Mouse (Mus musculus) limb, embryonic 15.5 days (tissue): Measurements from ENCODE around the gene Lcn9. TPM values are rescaled to one million over a fixed set of nuclear protein-coding genes. Genes with fewer than 3 reads are reported as not detected.
A peak's percentile ranks its signal among the peaks of the same experiment; 100 is the strongest.
"Not testable (repeated sequence)": the region's sequence is repeated elsewhere in the genome, so short reads cannot be mapped to it uniquely, and the experiment has no call there.

Source experiments
- ATAC-seq: fragments of 200-750 bp; cut with Nextera tagmentation; 2 replicates; pipeline ENCODE4 v1.8.0; 2017; ENCODE audit warnings: low read depth, moderate TSS enrichment; ENCODE audit not compliant: insufficient number of reproducible peaks, low FRiP score, low TSS enrichment
- H3K27ac ChIP-seq: fragments of 300-500 bp; sonication (generic); 2 replicates; pipeline ENCODE4 v1.5.1; 2015; ENCODE audit warnings: moderate library complexity, mild to moderate bottlenecking, inconsistent platforms
- H3K27me3 ChIP-seq: fragments of 300-500 bp; sonication (generic); 2 replicates; pipeline ENCODE4 v1.6.1; 2015; ENCODE audit warnings: inconsistent platforms
- H3K36me3 ChIP-seq: fragments of 300-500 bp; sonication (generic); 2 replicates; pipeline ENCODE4 v1.6.1; 2015; ENCODE audit warnings: inconsistent platforms
- H3K4me1 ChIP-seq: fragments of 300-500 bp; sonication (generic); 2 replicates; pipeline ENCODE4 v1.6.1; 2015; ENCODE audit warnings: inconsistent platforms
- H3K4me2 ChIP-seq: fragments of 300-500 bp; sonication (generic); 2 replicates; pipeline ENCODE4 v1.6.1; 2015; ENCODE audit warnings: mild to moderate bottlenecking, inconsistent platforms
- H3K4me3 ChIP-seq: fragments of 300-500 bp; sonication (generic); 2 replicates; pipeline ENCODE4 v1.5.1; 2015; ENCODE audit warnings: mild to moderate bottlenecking, inconsistent platforms
- H3K9ac ChIP-seq: fragments of 300-500 bp; sonication (generic); 2 replicates; pipeline ENCODE4 v1.6.1; 2015; ENCODE audit warnings: inconsistent platforms
- H3K9me3 ChIP-seq: fragments of 300-500 bp; sonication (generic); 2 replicates; pipeline ENCODE4 v1.6.1; 2016; ENCODE audit warnings: inconsistent platforms
- WGBS: fragments of 180-500 bp; shearing (Covaris S2); methylation state at CpG from one replicate; pipeline ENCODE4 v1.1.7; 2015; 5-methylcytosine and 5-hydroxymethylcytosine counted together
- polyA plus RNA-seq: library from polyadenylated mRNA; unstranded; fragments of >200 nt; fragmentation: Nextera tagmentation; extraction: Ambion mirVana; gene quantifications from 2 replicates; pipeline ENCODE4 v1.2.1, GENCODE M21; 2015

The Lcn9 gene
- polyA plus RNA-seq, 1 experiment from 2014 or later: not detected

GRCm38 (mm10) chr2:25811711-25812110 lies 11.2 kb upstream of the Lcn9 start:
- no peaks in the 10 kb centered on the region for H3K9me3 ChIP-seq
- ATAC-seq: no peak
- H3K4me2 ChIP-seq: no peak overlapping the region
- no peaks in the 10 kb centered on the region for H3K27me3 ChIP-seq
- no peak overlapping the region for H3K27ac ChIP-seq
- 73% methylated on average over 2 of the region's 2 CpGs for WGBS
- no peak overlapping the region for H3K4me3 ChIP-seq
- H3K4me1 ChIP-seq: no peaks in the 10 kb centered on the region
- H3K9ac ChIP-seq: no peak overlapping the region
- H3K36me3 ChIP-seq: no peaks in the 10 kb centered on the region

- Histone ChIP-seq H3K9me3 (no peaks in the 10 kb centered on the region), H3K4me3 (no peak overlapping the region), H3K27ac (no peak overlapping the region), H3K27me3 (no peaks in the 10 kb centered on the region), H3K9ac (no peak overlapping the region), H3K4me2 (no peak overlapping the region), H3K36me3 (no peaks in the 10 kb centered on the region), H3K4me1 (no peaks in the 10 kb centered on the region)
- WGBS: 74% methylated on average over 5 of the region's 5 CpGs
- no peak for ATAC-seq
Measured at GRCm38 (mm10) chr2:25813364-25813763, 9.6 kb upstream of the Lcn9 start.

- not testable (repeated sequence) for H3K4me1 ChIP-seq, H3K9ac ChIP-seq, H3K36me3 ChIP-seq, H3K4me2 ChIP-seq, H3K27ac ChIP-seq, H3K4me3 ChIP-seq, ATAC-seq, H3K27me3 ChIP-seq, H3K9me3 ChIP-seq
- 71% methylated on average over 1 of the region's 1 CpGs for WGBS
Measured at GRCm38 (mm10) chr2:25815748-25816147, 7.2 kb upstream of the Lcn9 start, which contains the start of gene Glt6d1. Gene Glt6d1 (minus strand): TSS chr2:25815848.

- WGBS: 85% methylated on average over 3 of the region's 3 CpGs
- no peaks in the 10 kb centered on the region for H3K9me3 ChIP-seq
- no peaks in the 10 kb centered on the region for H3K36me3 ChIP-seq
- no peaks in the 10 kb centered on the region for H3K27me3 ChIP-seq
- ATAC-seq: no peak
- H3K4me2 ChIP-seq: no peak overlapping the region
- no peaks in the 10 kb centered on the region for H3K4me1 ChIP-seq
- no peak overlapping the region for H3K9ac ChIP-seq
- no peak overlapping the region for H3K4me3 ChIP-seq
- no peak overlapping the region for H3K27ac ChIP-seq
Measured at GRCm38 (mm10) chr2:25824751-25825150, 1.8 kb downstream of the Lcn9 start.

GRCm38 (mm10) chr2:25828344-25828947 lies 5.5 kb downstream of the Lcn9 start:
- H3K9me3 ChIP-seq: no peaks in the 10 kb centered on the region
- no peaks in the 10 kb centered on the region for H3K27me3 ChIP-seq
- no peaks in the 10 kb centered on the region for H3K36me3 ChIP-seq
- H3K4me1 ChIP-seq: no peaks in the 10 kb centered on the region
- 76% methylated on average over 8 of the region's 8 CpGs for WGBS
- no peak overlapping the region for H3K9ac ChIP-seq
- H3K27ac ChIP-seq: no peak overlapping the region
- no peak overlapping the region for H3K4me3 ChIP-seq
- no peak overlapping the region for H3K4me2 ChIP-seq
- no peak for ATAC-seq

GRCm38 (mm10) chr2:25830786-25831185 lies 7.8 kb downstream of the Lcn9 start:
- WGBS: 68% methylated on average over 3 of the region's 3 CpGs
- Histone ChIP-seq H3K36me3 (no peaks in the 10 kb centered on the region), H3K4me2 (no peak overlapping the region), H3K27me3 (no peaks in the 10 kb centered on the region), H3K4me1 (no peaks in the 10 kb centered on the region), H3K27ac (no peak overlapping the region), H3K9me3 (no peaks in the 10 kb centered on the region), H3K4me3 (no peak overlapping the region), H3K9ac (no peak overlapping the region)
- ATAC-seq: no peak

- Histone ChIP-seq H3K9me3 (no peaks in the 10 kb centered on the region), H3K4me1 (no peaks in the 10 kb centered on the region), H3K27ac (no peak overlapping the region), H3K4me3 (no peak overlapping the region), H3K9ac (no peak overlapping the region), H3K4me2 (no peak overlapping the region), H3K27me3 (0 out of 2 replicates have a peak, but pooled peaks cover 3% of the 10 kb centered on the region), H3K36me3 (no peaks in the 10 kb centered on the region)
- WGBS: 38% methylated on average over 5 of the region's 5 CpGs
- ATAC-seq: no peak
Measured at GRCm38 (mm10) chr2:25836291-25836690, 13.3 kb downstream of the Lcn9 start.

GRCm38 (mm10) chr2:25842161-25842560 lies 19.2 kb downstream of the Lcn9 start:
- Histone ChIP-seq H3K9ac (no peak overlapping the region), H3K36me3 (no peaks in the 10 kb centered on the region), H3K27me3 (0 out of 2 replicates have a peak, but pooled peaks cover under 1% of the 10 kb centered on the region), H3K4me1 (peaks cover 14% of the 10 kb centered on the region), H3K27ac (no peak overlapping the region), H3K4me2 (no peak overlapping the region), H3K9me3 (no peaks in the 10 kb centered on the region), H3K4me3 (no peak overlapping the region)
- WGBS: 48% methylated on average over 4 of the region's 4 CpGs
- no peak for ATAC-seq

GRCm38 (mm10) chr2:25842758-25843157 lies 19.8 kb downstream of the Lcn9 start:
- Histone ChIP-seq H3K4me2 (no peak overlapping the region), H3K4me3 (no peak overlapping the region)
- WGBS: 44% methylated on average over 1 of the region's 1 CpGs

GRCm38 (mm10) chr2:25844097-25844496 lies 21.1 kb downstream of the Lcn9 start:
- Histone ChIP-seq H3K27ac (no peak overlapping the region), H3K36me3 (no peaks in the 10 kb centered on the region), H3K9me3 (no peaks in the 10 kb centered on the region), H3K4me2 (no peak overlapping the region), H3K27me3 (no peaks in the 10 kb centered on the region), H3K9ac (no peak overlapping the region), H3K4me1 (peaks cover 14% of the 10 kb centered on the region), H3K4me3 (no peak overlapping the region)
- WGBS: 89% methylated on average over 3 of the region's 3 CpGs
- no peak for ATAC-seq

More at GRCm38 (mm10) chr2:25842758-25843157, 19.8 kb downstream of the Lcn9 start:
- ATAC-seq: no peak
- Histone ChIP-seq H3K36me3 (no peaks in the 10 kb centered on the region), H3K27ac (no peak overlapping the region), H3K27me3 (no peaks in the 10 kb centered on the region), H3K4me1 (peaks cover 14% of the 10 kb centered on the region), H3K9ac (no peak overlapping the region), H3K9me3 (no peaks in the 10 kb centered on the region)

GRCm38 (mm10) chr2:25846516-25846915 lies 23.6 kb downstream of the Lcn9 start:
- no peak overlapping the region for H3K9ac ChIP-seq
- H3K4me3 ChIP-seq: no peak overlapping the region
- H3K27ac ChIP-seq: no peak overlapping the region; the same call in 1 of the 2 replicates
- no peak overlapping the region for H3K4me2 ChIP-seq
- peaks cover 14% of the 10 kb centered on the region for H3K4me1 ChIP-seq
- WGBS: 38% methylated on average over 8 of the region's 8 CpGs
- no peak for ATAC-seq
- no peaks in the 10 kb centered on the region for H3K9me3 ChIP-seq
- H3K27me3 ChIP-seq: no peaks in the 10 kb centered on the region
- H3K36me3 ChIP-seq: no peaks in the 10 kb centered on the region

- H3K36me3 ChIP-seq: no peaks in the 10 kb centered on the region
- H3K27me3 ChIP-seq: no peaks in the 10 kb centered on the region
- no peak within 1 kb of the TSS for H3K4me2 ChIP-seq
- 78% methylated on average over 16 of the region's 16 CpGs for WGBS
- H3K27ac ChIP-seq: peak within 1 kb of the TSS; percentile 0; the same call in 1 of the 2 replicates
- H3K9me3 ChIP-seq: no peaks in the 10 kb centered on the region
- ATAC-seq: no peak
- H3K4me3 ChIP-seq: no peak within 1 kb of the TSS
- H3K4me1 ChIP-seq: peaks cover 14% of the 10 kb centered on the region
- no peak within 1 kb of the TSS for H3K9ac ChIP-seq
Measured at GRCm38 (mm10) chr2:25847226-25847625, 24.3 kb downstream of the Lcn9 start, which contains the start of gene Sohlh1. Gene Sohlh1 (minus strand): TSS chr2:25847248.

- H3K4me3 ChIP-seq: no peak overlapping the region
- no peaks in the 10 kb centered on the region for H3K27me3 ChIP-seq
- H3K4me2 ChIP-seq: no peak overlapping the region
- no peaks in the 10 kb centered on the region for H3K36me3 ChIP-seq
- no peak for ATAC-seq
- H3K27ac ChIP-seq: no peak overlapping the region
- peaks cover 16% of the 10 kb centered on the region for H3K4me1 ChIP-seq
- H3K9ac ChIP-seq: no peak overlapping the region
- no peaks in the 10 kb centered on the region for H3K9me3 ChIP-seq
- 23% methylated on average over 4 of the region's 4 CpGs for WGBS
Measured at GRCm38 (mm10) chr2:25850330-25850729, 27.4 kb downstream of the Lcn9 start.
